Mouse (Mus musculus) limb, embryonic 10.5 days (tissue): ENCODE results near the gene Map6. TPM values are rescaled to one million over a fixed set of nuclear protein-coding genes. Genes with fewer than 3 reads are reported as not detected.

ENCODE experiments used
- DNase-seq: peaks from one replicate; pipeline ENCODE4 v3.0.0-alpha.2; 2017; ENCODE audit warnings: low spot score
- H3K27ac ChIP-seq: fragments of 300-500 bp; sonication (generic); 2 replicates; pipeline ENCODE4 v1.5.1; 2016; ENCODE audit warnings: mild to moderate bottlenecking
- H3K27me3 ChIP-seq: fragments of 300-500 bp; sonication (generic); 2 replicates; pipeline ENCODE4 v1.6.1; 2016; ENCODE audit warnings: low read depth, mild to moderate bottlenecking; ENCODE audit not compliant: poor library complexity, severe bottlenecking
- H3K36me3 ChIP-seq: fragments of 300-500 bp; sonication (generic); 2 replicates; pipeline ENCODE4 v1.6.1; 2016; ENCODE audit warnings: mild to moderate bottlenecking, moderate library complexity
- H3K4me1 ChIP-seq: fragments of 300-500 bp; sonication (generic); 2 replicates; pipeline ENCODE4 v1.6.1; 2016
- H3K4me3 ChIP-seq: fragments of 300-500 bp; sonication (generic); 2 replicates; pipeline ENCODE4 v1.5.1; 2016; ENCODE audit warnings: mild to moderate bottlenecking, moderate library complexity
- H3K9me3 ChIP-seq: fragments of 300-500 bp; sonication (generic); replicated peaks from 2 replicates; pipeline ENCODE4 v1.6.1; 2016; ENCODE audit warnings: mild to moderate bottlenecking
- WGBS: fragments of 180-500 bp; shearing (Covaris S2); methylation state at CpG from one replicate; pipeline ENCODE4 v1.1.7; 2016; 5-methylcytosine and 5-hydroxymethylcytosine counted together
- polyA plus RNA-seq: library from polyadenylated mRNA; unstranded; fragments of >200 nt; fragmentation: Nextera tagmentation; extraction: Ambion mirVana; gene quantifications from 2 replicates; pipeline ENCODE4 v1.2.1, GENCODE M21; 2016

Map6 gene
- polyA plus RNA-seq, 1 experiment from 2014 or later = 5.4 TPM

DNA sequence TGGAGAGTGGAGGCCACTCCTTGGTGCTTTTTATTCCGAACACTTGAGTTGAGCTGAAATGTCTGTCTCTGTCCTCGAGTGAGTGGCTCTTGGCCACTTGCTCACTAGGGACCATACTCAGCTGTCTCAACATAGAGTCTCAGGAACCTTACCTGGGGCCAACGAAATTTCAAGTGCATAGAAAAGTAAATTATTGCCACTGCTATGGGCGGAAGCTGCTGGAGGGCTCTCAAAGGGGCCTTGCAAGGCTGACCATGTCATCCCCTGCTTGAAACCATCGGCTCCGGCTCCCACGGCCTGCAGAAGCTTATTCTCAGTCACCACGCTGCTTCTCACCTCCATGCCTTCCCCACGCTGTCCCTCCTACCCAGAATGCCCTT is 56.1 kb downstream of the Map6 start:
- Histone ChIP-seq H3K9me3 (no peaks in the 10 kb centered on the region), H3K4me1 (peaks cover 33% of the 10 kb centered on the region), H3K27me3 (peaks cover 45% of the 10 kb centered on the region), H3K27ac (0 out of 2 replicates have a peak overlapping the region, but pooled peaks have one; percentile 5), H3K4me3 (no peak overlapping the region), H3K36me3 (no peaks in the 10 kb centered on the region)
- 84% methylated on average over 9 of the region's 9 CpGs for WGBS
- DNase-seq = no peak

DNA sequence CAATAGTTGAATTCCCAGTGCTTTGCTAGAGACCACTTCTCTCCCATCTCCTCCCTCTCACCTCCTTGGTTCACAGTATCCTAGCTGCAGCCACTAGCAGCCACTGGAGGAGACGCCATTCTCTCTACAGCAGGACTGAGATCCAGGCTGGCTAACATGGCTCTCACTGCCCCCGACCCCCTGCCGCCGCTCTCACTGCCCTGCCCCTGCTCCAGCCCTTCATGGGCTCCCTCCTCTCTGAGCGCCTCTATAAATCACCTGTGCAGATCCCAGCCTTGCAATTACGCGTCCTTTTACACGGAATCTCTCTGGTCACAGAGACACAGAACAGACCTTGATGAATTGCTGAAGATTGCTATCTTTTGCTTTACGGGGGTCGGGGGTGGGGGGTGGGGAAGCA is 57.6 kb downstream of the Map6 start:
- WGBS = 7% methylated on average over 10 of the region's 10 CpGs
- Histone ChIP-seq H3K27me3 (peaks cover 45% of the 10 kb centered on the region), H3K4me1 (peaks cover 32% of the 10 kb centered on the region), H3K27ac (no peak overlapping the region), H3K36me3 (no peaks in the 10 kb centered on the region), H3K9me3 (no peaks in the 10 kb centered on the region), H3K4me3 (no peak overlapping the region)
- DNase-seq = no peak

- 77% methylated on average over 6 of the region's 6 CpGs for whole genome bisulfite sequencing
- Histone ChIP-seq H3K36me3 (no peaks in the 10 kb centered on the region), H3K27me3 (peaks cover 36% of the 10 kb centered on the region), H3K4me1 (peaks cover 21% of the 10 kb centered on the region), H3K27ac (no peak overlapping the region), H3K9me3 (no peaks in the 10 kb centered on the region), H3K4me3 (no peak overlapping the region)
- DNase-seq = no peak
These were observed 58.9 kb downstream of the Map6 start for GRCm38 (mm10) chr7:99326128-99326527.

DNA sequence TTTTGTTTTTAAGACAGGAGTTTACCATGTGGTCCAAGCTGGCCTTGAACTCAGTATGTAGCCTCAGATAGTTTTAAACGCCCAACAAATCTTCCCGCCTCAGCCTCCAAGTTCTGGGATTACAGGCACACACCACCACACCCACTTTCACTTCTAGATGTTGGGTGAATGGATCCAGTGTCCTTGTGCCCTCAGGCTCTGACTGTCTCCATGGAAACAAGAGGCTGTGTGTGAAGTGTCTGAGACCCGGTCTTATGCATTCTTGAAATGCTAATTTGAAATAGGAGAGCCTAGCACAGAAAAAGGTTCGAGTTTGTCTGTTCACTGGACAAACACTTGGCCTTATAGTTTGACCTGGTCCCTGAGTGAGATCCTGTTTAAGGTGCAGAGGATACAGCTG is 61.6 kb downstream of the Map6 start:
- DNase-seq = no peak
- no peaks in the 10 kb centered on the region for H3K36me3 ChIP-seq
- H3K27me3 ChIP-seq = peaks cover 22% of the 10 kb centered on the region
- peaks cover 13% of the 10 kb centered on the region for H3K4me1 ChIP-seq
- 69% methylated on average over 4 of the region's 4 CpGs for WGBS
- no peak overlapping the region for H3K27ac ChIP-seq
- no peaks in the 10 kb centered on the region for H3K9me3 ChIP-seq
- H3K4me3 ChIP-seq = no peak overlapping the region

- H3K36me3 ChIP-seq = no peaks in the 10 kb centered on the region
- no peaks in the 10 kb centered on the region for H3K9me3 ChIP-seq
- H3K27me3 ChIP-seq = peaks cover 21% of the 10 kb centered on the region
- no peak overlapping the region for H3K4me3 ChIP-seq
- no peak overlapping the region for H3K27ac ChIP-seq
- peaks cover 9% of the 10 kb centered on the region for H3K4me1 ChIP-seq
- no peak for DNase-seq
- 82% methylated on average over 5 of the region's 5 CpGs for WGBS
These were observed 62.8 kb downstream of the Map6 start for GRCm38 (mm10) chr7:99330012-99330411.

- Histone ChIP-seq H3K27me3 (no peaks in the 10 kb centered on the region), H3K27ac (peak overlapping the region; percentile 61), H3K4me1 (peaks cover 10% of the 10 kb centered on the region), H3K4me3 (no peak overlapping the region), H3K36me3 (no peaks in the 10 kb centered on the region), H3K9me3 (no peaks in the 10 kb centered on the region)
- WGBS = 48% methylated on average over 12 of the region's 12 CpGs
- peak; percentile 94 for DNase-seq
These were observed 65.7 kb downstream of the Map6 start for GRCm38 (mm10) chr7:99332774-99333480.

DNA sequence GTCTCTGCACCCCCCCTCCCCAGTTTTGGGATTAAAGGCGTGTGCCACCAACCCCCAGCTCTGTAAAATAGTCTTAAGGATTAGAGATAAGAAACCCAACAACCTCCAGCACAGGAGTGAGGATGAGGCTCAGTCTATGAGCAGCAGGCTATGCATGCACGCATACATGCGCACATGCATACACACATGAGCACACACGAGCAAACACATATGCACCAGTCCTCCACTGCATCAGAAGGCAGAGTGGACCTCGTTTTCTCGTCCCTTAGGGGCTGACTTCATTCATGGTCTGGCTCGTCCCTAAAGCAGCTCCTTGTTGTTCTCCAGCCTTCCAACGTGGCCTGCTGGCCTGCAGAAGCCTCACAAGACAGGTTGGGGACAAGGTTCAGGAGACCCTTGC is 73.5 kb downstream of the Map6 start:
- Histone ChIP-seq H3K27me3 (no peaks in the 10 kb centered on the region), H3K4me1 (peaks cover 4% of the 10 kb centered on the region), H3K9me3 (no peaks in the 10 kb centered on the region), H3K4me3 (no peak overlapping the region), H3K27ac (no peak overlapping the region), H3K36me3 (peaks cover 58% of the 10 kb centered on the region)
- WGBS = 85% methylated on average over 8 of the region's 8 CpGs
- DNase-seq = no peak

- WGBS = 83% methylated on average over 4 of the region's 4 CpGs
- Histone ChIP-seq H3K4me3 (no peak overlapping the region), H3K36me3 (peaks cover 86% of the 10 kb centered on the region), H3K27ac (no peak overlapping the region), H3K4me1 (peaks cover 9% of the 10 kb centered on the region), H3K9me3 (no peaks in the 10 kb centered on the region), H3K27me3 (no peaks in the 10 kb centered on the region)
- DNase-seq = no peak
These were observed 76.3 kb downstream of the Map6 start for GRCm38 (mm10) chr7:99343577-99343976.

DNA sequence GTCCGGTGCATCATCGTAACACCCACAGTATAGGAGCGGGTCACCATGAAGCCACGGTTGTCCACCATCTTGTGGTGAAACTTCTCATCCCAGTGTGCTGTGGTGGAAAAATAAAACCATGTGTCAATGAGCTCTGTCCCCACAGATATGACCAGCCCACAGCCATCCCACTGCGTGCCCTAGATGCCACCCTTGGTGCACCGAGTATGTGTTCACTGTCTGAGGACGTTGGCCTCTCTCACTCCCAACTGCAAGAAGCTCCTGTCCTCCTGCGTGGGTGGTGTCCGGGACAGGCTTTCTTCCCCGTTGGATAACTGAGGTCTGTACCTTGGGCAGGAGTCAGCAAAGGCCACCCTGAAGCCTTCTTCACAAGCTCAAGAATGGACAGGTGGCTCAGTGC is 80.0 kb downstream of the Map6 start:
- H3K4me3 ChIP-seq = no peak overlapping the region
- DNase-seq = no peak
- H3K4me1 ChIP-seq = peaks cover 41% of the 10 kb centered on the region
- no peaks in the 10 kb centered on the region for H3K9me3 ChIP-seq
- H3K36me3 ChIP-seq = peaks cover 94% of the 10 kb centered on the region
- H3K27ac ChIP-seq = no peak overlapping the region
- no peaks in the 10 kb centered on the region for H3K27me3 ChIP-seq
- whole genome bisulfite sequencing = 92% methylated on average over 10 of the region's 10 CpGs

- peaks cover 53% of the 10 kb centered on the region for H3K4me1 ChIP-seq
- 0 out of 2 replicates have a peak overlapping the region, but pooled peaks have one; percentile 21 for H3K27ac ChIP-seq
- H3K36me3 ChIP-seq = peaks cover 78% of the 10 kb centered on the region
These were observed 81.6 kb downstream of the Map6 start for GRCm38 (mm10) chr7:99348883-99349282.

DNA sequence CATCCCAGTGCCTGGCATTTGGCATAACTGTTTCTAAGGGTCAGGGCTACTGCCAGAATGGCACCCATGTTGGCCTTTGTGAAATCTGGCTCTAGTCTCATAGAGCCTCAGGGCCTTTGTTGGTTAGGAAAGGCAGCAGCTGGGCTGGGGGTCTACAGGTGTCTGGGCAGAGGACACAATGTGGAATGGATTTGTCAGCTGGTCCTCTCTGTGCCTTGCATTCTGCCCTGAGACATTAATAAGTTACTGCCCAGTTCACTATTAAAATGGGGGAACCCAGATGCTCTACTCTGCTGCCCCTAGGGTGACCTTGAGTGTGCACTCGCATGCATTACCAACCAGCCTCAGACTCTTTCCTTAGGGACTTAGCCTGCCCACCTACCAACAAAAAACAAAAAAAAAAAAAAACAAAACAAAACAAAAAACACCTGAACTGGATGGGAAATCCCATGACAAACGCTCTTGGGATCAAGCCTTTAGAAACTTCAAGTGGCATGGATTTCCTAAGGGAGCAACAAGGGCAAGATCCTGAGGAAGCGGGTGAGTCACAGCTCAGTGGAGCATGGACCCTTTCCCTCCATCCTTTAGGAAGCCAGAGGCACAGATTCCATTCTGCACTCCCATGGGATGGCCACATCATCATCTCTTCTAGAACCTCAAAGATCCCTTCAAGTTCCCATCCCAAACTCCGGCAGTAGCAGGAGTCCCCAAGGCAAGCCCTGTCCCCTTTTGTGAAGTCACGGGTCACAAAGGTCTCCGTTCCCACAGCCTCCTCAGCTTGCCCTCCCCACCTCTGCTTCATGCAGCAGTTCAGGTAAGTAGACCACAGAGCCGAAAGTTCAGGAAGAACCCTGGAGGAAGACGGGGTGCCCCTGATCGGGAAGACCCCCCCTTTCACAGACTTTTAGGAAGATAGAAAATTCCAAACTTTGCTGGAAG is 82.8 kb downstream of the Map6 start:
- Histone ChIP-seq H3K27me3 (no peaks in the 10 kb centered on the region), H3K4me1 (peaks cover 65% of the 10 kb centered on the region), H3K4me3 (peak overlapping the region; percentile 91), H3K27ac (peak overlapping the region; percentile 97), H3K36me3 (peaks cover 66% of the 10 kb centered on the region), H3K9me3 (no peaks in the 10 kb centered on the region)
- DNase-seq = no peak
- 85% methylated on average over 9 of the region's 9 CpGs for WGBS

More at GRCm38 (mm10) chr7:99348883-99349282, 81.6 kb downstream of the Map6 start:
- Histone ChIP-seq H3K4me3 (peak overlapping the region; percentile 17; the same call in 1 of the 2 replicates), H3K9me3 (no peaks in the 10 kb centered on the region), H3K27me3 (no peaks in the 10 kb centered on the region)
- 96% methylated on average over 26 of the region's 26 CpGs for WGBS
- DNase-seq = no peak

DNA sequence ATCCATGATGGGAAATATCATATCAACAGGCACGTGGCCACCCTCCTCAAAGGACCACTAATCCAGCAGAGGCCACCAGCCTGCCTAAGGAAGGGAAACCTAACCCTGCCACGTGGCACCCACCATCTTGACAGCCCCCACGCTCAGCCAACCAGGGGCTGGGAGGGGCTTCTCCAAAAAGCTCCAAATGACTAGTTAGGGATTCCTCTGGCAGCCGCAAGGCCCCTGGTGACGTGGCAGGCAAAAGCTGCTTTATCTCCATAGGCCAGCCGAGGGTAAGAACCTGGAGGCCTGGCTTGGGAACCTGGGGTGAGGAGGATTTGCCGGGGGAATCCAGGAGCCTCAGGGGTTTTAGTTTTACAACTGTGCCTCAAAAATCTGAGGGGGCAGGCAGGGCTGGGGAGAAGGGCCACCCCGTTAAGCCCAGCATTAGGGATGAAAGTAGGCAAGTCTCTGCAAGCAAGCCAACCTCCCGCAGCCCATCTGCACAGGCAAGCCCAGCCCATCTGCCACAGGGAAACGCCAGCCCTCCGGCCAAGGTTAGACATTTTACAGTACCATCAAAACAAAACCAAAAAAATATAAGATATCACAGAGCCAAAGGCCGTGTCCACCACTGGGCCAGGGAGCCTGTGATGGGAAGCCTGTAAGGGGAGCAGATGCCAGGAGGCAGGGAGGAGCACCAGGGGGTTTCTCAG is 84.0 kb downstream of the Map6 start:
- peak; percentile 70 for DNase-seq
- peaks cover 77% of the 10 kb centered on the region for H3K4me1 ChIP-seq
- H3K27ac ChIP-seq = peak overlapping the region; percentile 97
- no peaks in the 10 kb centered on the region for H3K27me3 ChIP-seq
- no peaks in the 10 kb centered on the region for H3K9me3 ChIP-seq
- 8% methylated on average over 12 of the region's 12 CpGs for WGBS
- peak overlapping the region; percentile 91 for H3K4me3 ChIP-seq
- peaks cover 54% of the 10 kb centered on the region for H3K36me3 ChIP-seq
